Mouse (Mus musculus) MEL (cell line): ENCODE data around the gene Pcgf6. TPM values are rescaled to one million over a fixed set of nuclear protein-coding genes. Genes with fewer than 3 reads are reported as not detected.
A peak's percentile ranks its signal among the peaks of the same experiment; 100 is the strongest.

Experiments
- DNase-seq: peaks from one replicate; pipeline ENCODE4 v3.0.0; 2011; ENCODE audit warnings: low read depth, low spot score
- H3K27ac ChIP-seq: 2 replicates; pipeline ENCODE4 v1.5.1; 2012; ENCODE audit warnings: low read depth, mild to moderate bottlenecking, control low read depth, low read length, moderate library complexity; ENCODE audit not compliant: control insufficient read depth
- H3K27me3 ChIP-seq, 2 experiments: fragments of 150-350 bp in 1 of 2; sonication (generic) in 1 of 2; 2 replicates each; pipeline ENCODE4 v1.6.1; 2012; ENCODE audit warnings: low read length in 2 of 2, mild to moderate bottlenecking in 2 of 2, improper control_type of control experiment in 1 of 2, moderate library complexity in 1 of 2; ENCODE audit not compliant: insufficient read depth in 2 of 2, control insufficient read depth in 1 of 2
- H3K36me3 ChIP-seq, 2 experiments: 2 replicates each; pipeline ENCODE4 v1.6.1; 2012 to 2014; ENCODE audit warnings: low read length in 2 of 2, improper control_type of control experiment in 1 of 2, inconsistent platforms in 1 of 2, mild to moderate bottlenecking in 1 of 2; ENCODE audit not compliant: insufficient read depth in 2 of 2, control insufficient read depth in 1 of 2
- H3K4me1 ChIP-seq, 2 experiments: fragments of 150-350 bp in 1 of 2; sonication (generic) in 1 of 2; 2 replicates each; pipeline ENCODE4 v1.6.1; 2012; ENCODE audit warnings: low read length in 2 of 2, improper control_type of control experiment in 1 of 2, mild to moderate bottlenecking in 1 of 2; ENCODE audit not compliant: insufficient read depth in 2 of 2, control insufficient read depth in 1 of 2
- H3K4me3 ChIP-seq, 2 experiments: fragments of 150-350 bp in 1 of 2; sonication (generic) in 1 of 2; 2 replicates each; pipeline ENCODE4 v1.5.1; 2012; ENCODE audit warnings: low read depth in 2 of 2, low read length in 2 of 2, mild to moderate bottlenecking in 2 of 2, moderate library complexity in 2 of 2, control low read depth in 1 of 2, improper control_type of control experiment in 1 of 2; ENCODE audit not compliant: control insufficient read depth in 1 of 2, insufficient read depth in 1 of 2
- H3K79me2 ChIP-seq: 2 replicates; pipeline ENCODE4 v1.6.1; 2012; ENCODE audit warnings: mild to moderate bottlenecking, low read length, moderate library complexity; ENCODE audit not compliant: control insufficient read depth, poor library complexity, insufficient read depth
- H3K9ac ChIP-seq: 2 replicates; pipeline ENCODE4 v1.6.1; 2012; ENCODE audit warnings: low read depth, mild to moderate bottlenecking, control low read depth, low read length, moderate library complexity; ENCODE audit not compliant: control insufficient read depth, poor library complexity, severe bottlenecking
- H3K9me3 ChIP-seq: fragments of 150-350 bp; sonication (generic); replicated peaks from 2 replicates; pipeline ENCODE4 v1.6.1; 2012; ENCODE audit warnings: mild to moderate bottlenecking, low read length, improper control_type of control experiment, moderate library complexity; ENCODE audit not compliant: insufficient read depth
- BHLHE40 ChIP-seq: IDR thresholded peaks from 2 replicates; pipeline ENCODE4 v1.6.1; 2012; ENCODE audit warnings: low read depth, mild to moderate bottlenecking, inconsistent platforms, low read length, improper control_type of control experiment, borderline replicate concordance
- CHD1 ChIP-seq: IDR thresholded peaks from 2 replicates; pipeline ENCODE4 v1.6.1; 2012; ENCODE audit warnings: low read depth, mild to moderate bottlenecking, inconsistent platforms, low read length, improper control_type of control experiment
- CHD2 ChIP-seq: IDR thresholded peaks from 2 replicates; pipeline ENCODE4 v1.6.1; 2011; ENCODE audit warnings: low read length, improper control_type of control experiment
- ELF1 ChIP-seq: IDR thresholded peaks from 2 replicates; pipeline ENCODE4 v1.6.1; 2014; ENCODE audit warnings: low read depth, mild to moderate bottlenecking, inconsistent platforms, low read length, improper control_type of control experiment, moderate library complexity
- EP300 ChIP-seq, 2 experiments: IDR thresholded peaks; 2 replicates each; pipeline ENCODE4 v1.6.1; 2011; ENCODE audit warnings: improper control_type of control experiment in 2 of 2, low read length in 2 of 2, low read depth in 1 of 2, mild to moderate bottlenecking in 1 of 2
- ETS1 ChIP-seq: IDR thresholded peaks from 2 replicates; pipeline ENCODE4 v1.6.1; 2012; ENCODE audit warnings: low read depth, mild to moderate bottlenecking, inconsistent platforms, low read length, improper control_type of control experiment, moderate library complexity
- HCFC1 ChIP-seq: IDR thresholded peaks from 2 replicates; pipeline ENCODE4 v1.6.1; 2012; ENCODE audit warnings: low read depth, mild to moderate bottlenecking, inconsistent platforms, low read length, improper control_type of control experiment, moderate library complexity
- JUND ChIP-seq: IDR thresholded peaks from 2 replicates; pipeline ENCODE4 v1.6.1; 2011; ENCODE audit warnings: low read depth, mild to moderate bottlenecking, improper control_type of control experiment, low read length
- KAT2A ChIP-seq: conservative IDR thresholded peaks from 2 replicates; pipeline ENCODE4 v1.6.1; 2012; ENCODE audit warnings: low read depth, low read length, improper control_type of control experiment, inconsistent platforms
- MAFK ChIP-seq: IDR thresholded peaks from 2 replicates; pipeline ENCODE4 v1.6.1; 2011; ENCODE audit warnings: low read depth, mild to moderate bottlenecking, low read length, improper control_type of control experiment, borderline replicate concordance
- MAZ ChIP-seq: IDR thresholded peaks from 2 replicates; pipeline ENCODE4 v1.6.1; 2012; ENCODE audit warnings: low read depth, mild to moderate bottlenecking, inconsistent platforms, low read length, improper control_type of control experiment
- NELFE ChIP-seq: IDR thresholded peaks from 2 replicates; pipeline ENCODE4 v1.6.1; 2011; ENCODE audit warnings: low read depth, low read length, improper control_type of control experiment
- NRF1 ChIP-seq: IDR thresholded peaks from 2 replicates; pipeline ENCODE4 v1.6.1; 2014; ENCODE audit warnings: low read depth, mild to moderate bottlenecking, inconsistent platforms, low read length, improper control_type of control experiment, moderate library complexity; ENCODE audit not compliant: poor library complexity, insufficient read depth, severe bottlenecking
- POLR2A ChIP-seq, 2 experiments: IDR thresholded peaks; 2 replicates each; pipeline ENCODE4 v1.6.1; 2011 to 2012; ENCODE audit warnings: low read length in 2 of 2, mild to moderate bottlenecking in 2 of 2, control low read depth in 1 of 2, improper control_type of control experiment in 1 of 2, low read depth in 1 of 2, moderate library complexity in 1 of 2; ENCODE audit not compliant: control insufficient read depth in 1 of 2, insufficient read depth in 1 of 2, poor library complexity in 1 of 2
- POLR2AphosphoS2 ChIP-seq: IDR thresholded peaks from 2 replicates; pipeline ENCODE4 v1.6.1; 2011; ENCODE audit warnings: low read length, improper control_type of control experiment
- RCOR1 ChIP-seq: IDR thresholded peaks from 2 replicates; pipeline ENCODE4 v1.6.1; 2012; ENCODE audit warnings: low read depth, mild to moderate bottlenecking, inconsistent platforms, low read length, improper control_type of control experiment
- SMC3 ChIP-seq: IDR thresholded peaks from 2 replicates; pipeline ENCODE4 v1.6.1; 2011; ENCODE audit warnings: low read depth, low read length, improper control_type of control experiment
- TAL1 ChIP-seq: IDR thresholded peaks from 2 replicates; pipeline ENCODE4 v1.6.1; 2012; ENCODE audit warnings: mild to moderate bottlenecking, inconsistent platforms, low read length, moderate library complexity, mixed read lengths
- TCF12 ChIP-seq: IDR thresholded peaks from 2 replicates; pipeline ENCODE4 v1.6.1; 2014; ENCODE audit warnings: low read depth, mild to moderate bottlenecking, inconsistent platforms, low read length, improper control_type of control experiment, moderate library complexity
- UBTF ChIP-seq: IDR thresholded peaks from 2 replicates; pipeline ENCODE4 v1.6.1; 2012; ENCODE audit warnings: low read depth, mild to moderate bottlenecking, inconsistent platforms, low read length, improper control_type of control experiment, moderate library complexity, borderline replicate concordance; ENCODE audit not compliant: insufficient read depth
- ZC3H11A ChIP-seq: IDR thresholded peaks from 2 replicates; pipeline ENCODE4 v1.6.1; 2012; ENCODE audit warnings: low read depth, mild to moderate bottlenecking, inconsistent platforms, low read length, improper control_type of control experiment
- ZKSCAN1 ChIP-seq: IDR thresholded peaks from 2 replicates; pipeline ENCODE4 v1.6.1; 2012; ENCODE audit warnings: low read depth, mild to moderate bottlenecking, inconsistent platforms, low read length, improper control_type of control experiment, moderate library complexity
- ZMIZ1 ChIP-seq: IDR thresholded peaks from 2 replicates; pipeline ENCODE4 v1.6.1; 2012; ENCODE audit warnings: low read depth, mild to moderate bottlenecking, inconsistent platforms, low read length, improper control_type of control experiment, moderate library complexity
- polyA plus RNA-seq, 2 experiments: library from polyadenylated mRNA; stranded (reverse) in 1 of 2; unstranded in 1 of 2; fragments of >175 nt in 1 of 2; fragments of >200 nt in 1 of 2; gene quantifications; 2 replicates each; pipeline versions ENCODE4 v1.2.1 to v1.2.4; 2012; ENCODE audit warnings: low replicate concordance in 2 of 2, low read depth in 1 of 2; ENCODE audit not compliant: insufficient read length in 2 of 2, insufficient read depth in 1 of 2, missing spikeins in 1 of 2
- total RNA-seq: library from RNA; depleted of rRNA; stranded (reverse); fragments of 300-350 nt; gene quantifications from 2 replicates; pipeline ENCODE4 v1.2.3, GENCODE M21; 2012

Pcgf6 gene
- total and polyA plus RNA-seq, 3 experiments: 29.0 to 47.5 TPM; not detected in 1

- peak; percentile 76 for TF ChIP-seq BHLHE40
Measured at GRCm38 (mm10) chr19:46988231-46989087, 62.2 kb downstream of the Pcgf6 start (continued).

- peak overlapping the region; percentile 12 to 22 for H3K4me3 ChIP-seq
- peaks cover 20 to 51% of the 10 kb centered on the region in 2 experiments for H3K4me1 ChIP-seq
- peak overlapping the region; percentile 73 for H3K9ac ChIP-seq
- no peaks in the 10 kb centered on the region for H3K27me3 ChIP-seq
- no peak for TF ChIP-seq JUND
- no peak for TF ChIP-seq ETS1
- no peak for TF ChIP-seq ZKSCAN1
- no peak for TF ChIP-seq CHD2
- no peak for TF ChIP-seq MAZ
- no peak for TF ChIP-seq TAL1
- TF ChIP-seq ZC3H11A: no peak
- TF ChIP-seq RCOR1: peak; percentile 22; the same call in 1 of the 2 replicates
- TF ChIP-seq NELFE: no peak
- no peak for TF ChIP-seq POLR2AphosphoS2
- TF ChIP-seq EP300 (IDR thresholded peaks at IDR 0.05; ENCODE audit: low read depth in 1 of 2, low read length in 2 of 2): peak in 1 of 2 experiments; percentile 16; a peak in 2 of 4 replicates
- peak; percentile 74 for DNase-seq
- peaks cover 6% of the 10 kb centered on the region; the same call in 1 of the 2 replicates for H3K79me2 ChIP-seq
- no peaks in the 10 kb centered on the region for H3K9me3 ChIP-seq
- peaks cover 0 to 44% of the 10 kb centered on the region in 2 experiments; a peak in 2 of 4 replicates for H3K36me3 ChIP-seq
- peak overlapping the region; percentile 98 for H3K27ac ChIP-seq
Measured at GRCm38 (mm10) chr19:46987646-46988045, 63.1 kb downstream of the Pcgf6 start.

GRCm38 (mm10) chr19:46984726-46985622, 65.7 kb downstream of the Pcgf6 start:
- Histone ChIP-seq H3K4me1 (peaks cover 18 to 47% of the 10 kb centered on the region in 2 experiments), H3K27ac (peak overlapping the region; percentile 97), H3K79me2 (peaks cover 6% of the 10 kb centered on the region; the same call in 1 of the 2 replicates), H3K9ac (peak overlapping the region; percentile 83), H3K27me3 (no peaks in the 10 kb centered on the region), H3K9me3 (no peaks in the 10 kb centered on the region), H3K36me3 (peaks cover 0 to 44% of the 10 kb centered on the region in 2 experiments; a peak in 2 of 4 replicates), H3K4me3 (peak overlapping the region; percentile 51 to 65)
- DNase-seq: peak; percentile 87
- TF ChIP-seq ZKSCAN1 (no peak), CHD2 (no peak), HCFC1 (peak; percentile 45), ELF1 (0 out of 2 replicates have a peak, but pooled peaks have one; percentile 26), POLR2A (IDR thresholded peaks at IDR 0.05; ENCODE audit: control insufficient read depth in 1 of 2, insufficient read depth in 1 of 2, low read depth in 1 of 2, low read length in 2 of 2, poor library complexity in 1 of 2) (peak; percentile 37 to 52; a peak in 3 of 4 replicates), KAT2A (0 out of 2 replicates have a peak, but pooled peaks have one; percentile 6), TCF12 (peak; percentile 37), UBTF (no peak), ETS1 (0 out of 2 replicates have a peak, but pooled peaks have one; percentile 54), JUND (no peak), CHD1 (peak; percentile 93; the same call in 1 of the 2 replicates), ZMIZ1 (peak; percentile 19; the same call in 1 of the 2 replicates), MAZ (peak; percentile 14; the same call in 1 of the 2 replicates), TAL1 (peak; percentile 58), NRF1 (no peak), MAFK (no peak), ZC3H11A (no peak), RCOR1 (peak; percentile 50), SMC3 (0 out of 2 replicates have a peak, but pooled peaks have one; percentile 4)
